Mouse (Mus musculus): ENCODE measurements around the gene Nkapl. TPM values are rescaled to one million over a fixed set of nuclear protein-coding genes. Genes with fewer than 3 reads are reported as not detected.
"Not testable (repeated sequence)": the region's sequence is repeated elsewhere in the genome, so short reads cannot be mapped to it uniquely, and the experiment has no call there.

Nkapl gene
- polyA plus RNA-seq, 1 experiment, result 0.08 TPM

DNA sequence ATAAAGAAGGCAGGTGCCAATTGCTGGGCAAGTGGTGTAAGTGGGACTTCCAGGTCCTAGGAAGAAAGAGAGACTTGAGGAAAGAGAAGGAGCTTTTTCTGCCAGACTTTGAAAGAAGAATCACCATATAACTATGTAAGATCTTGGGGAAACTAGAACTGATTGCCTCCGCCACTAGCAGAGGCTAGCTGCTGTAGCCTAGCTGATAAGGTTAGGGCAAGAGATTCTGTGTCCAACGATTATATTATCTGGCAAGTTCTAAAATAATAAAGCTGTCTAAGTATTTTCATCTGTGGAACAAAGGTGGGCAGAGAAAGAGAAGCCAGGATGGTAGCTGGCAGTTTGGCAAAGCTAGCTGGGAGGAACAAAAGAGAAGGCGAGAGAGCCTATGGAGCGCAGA is 4.1 kb upstream of the Nkapl start:
- peaks cover 6% of the 10 kb centered on the region for H3K4me1 ChIP-seq (ENCODE audit: control insufficient read depth, insufficient read depth, insufficient read length, low read length)
- H3K27me3 ChIP-seq (ENCODE audit: control insufficient read depth, insufficient read depth, low read length), result peaks cover 11% of the 10 kb centered on the region; the same call in 1 of the 2 replicates
- no peak for TF ChIP-seq POLR2A (IDR thresholded peaks at IDR 0.05; ENCODE audit: low read depth, low read length)
- no peak for TF ChIP-seq CTCF (IDR thresholded peaks at IDR 0.05; ENCODE audit: extremely low read depth, insufficient read length, insufficient replicate concordance, low read depth, low read length)
- no peak overlapping the region for H3K4me3 ChIP-seq (ENCODE audit: low read depth, low read length)
- 47% methylated on average over 4 of the region's 4 CpGs for WGBS
- H3K36me3 ChIP-seq (ENCODE audit: control insufficient read depth, insufficient read depth, low read length), result no peaks in the 10 kb centered on the region
- no peak overlapping the region for H3K27ac ChIP-seq (ENCODE audit: insufficient read depth, low read depth, low read length)

GRCm38 (mm10) chr13:21469097-21469496 is 788 bp upstream of the Nkapl start:
- 36% methylated on average over 9 of the region's 9 CpGs for WGBS
- Histone ChIP-seq H3K27me3 (ENCODE audit: control insufficient read depth, insufficient read depth, low read length) (peaks cover 11% of the 10 kb centered on the region; the same call in 1 of the 2 replicates), H3K27ac (ENCODE audit: insufficient read depth, low read depth, low read length) (no peak overlapping the region), H3K36me3 (ENCODE audit: control insufficient read depth, insufficient read depth, low read length) (no peaks in the 10 kb centered on the region), H3K4me3 (ENCODE audit: low read depth, low read length) (no peak overlapping the region), H3K4me1 (ENCODE audit: control insufficient read depth, insufficient read depth, insufficient read length, low read length) (peaks cover 6% of the 10 kb centered on the region)
- TF ChIP-seq CTCF (IDR thresholded peaks at IDR 0.05; ENCODE audit: extremely low read depth, insufficient read length, insufficient replicate concordance, low read depth, low read length), result no peak
- no peak for TF ChIP-seq POLR2A (IDR thresholded peaks at IDR 0.05; ENCODE audit: low read depth, low read length)

GRCm38 (mm10) chr13:21467336-21467735 is 973 bp downstream of the Nkapl start:
- TF ChIP-seq POLR2A (IDR thresholded peaks at IDR 0.05; ENCODE audit: low read depth, low read length) (no peak), CTCF (IDR thresholded peaks at IDR 0.05; ENCODE audit: extremely low read depth, insufficient read length, insufficient replicate concordance, low read depth, low read length) (no peak)
- Histone ChIP-seq H3K27ac (ENCODE audit: insufficient read depth, low read depth, low read length) (no peak overlapping the region), H3K27me3 (ENCODE audit: control insufficient read depth, insufficient read depth, low read length) (peaks cover 11% of the 10 kb centered on the region; the same call in 1 of the 2 replicates), H3K4me3 (ENCODE audit: low read depth, low read length) (no peak overlapping the region), H3K36me3 (ENCODE audit: control insufficient read depth, insufficient read depth, low read length) (no peaks in the 10 kb centered on the region), H3K4me1 (ENCODE audit: control insufficient read depth, insufficient read depth, insufficient read length, low read length) (peaks cover 6% of the 10 kb centered on the region)
- WGBS, result 91% methylated on average over 10 of the region's 10 CpGs

DNA sequence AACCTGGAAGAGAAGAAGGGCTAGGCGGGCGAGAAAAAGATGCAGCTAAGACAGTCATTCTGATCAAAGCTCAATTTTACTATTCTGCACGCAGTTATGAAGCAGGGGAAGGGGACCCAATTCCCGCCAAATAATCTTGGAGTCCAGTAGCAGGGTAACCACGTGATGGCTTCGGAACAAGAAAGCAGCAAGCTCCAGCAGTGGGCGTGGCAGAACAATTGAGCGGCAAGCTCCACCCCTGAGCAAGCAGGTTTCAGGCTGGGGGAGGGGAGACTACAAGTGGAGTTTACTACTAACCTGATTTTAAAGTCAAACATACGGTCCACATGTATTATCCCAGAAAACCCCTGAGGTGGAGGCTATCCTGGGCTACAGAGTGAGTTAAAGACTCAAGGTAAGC is 5.8 kb downstream of the Nkapl start:
- H3K27me3 ChIP-seq (ENCODE audit: control insufficient read depth, insufficient read depth, low read length); H3K27ac ChIP-seq (ENCODE audit: insufficient read depth, low read depth, low read length); H3K4me1 ChIP-seq (ENCODE audit: control insufficient read depth, insufficient read depth, insufficient read length, low read length); H3K36me3 ChIP-seq (ENCODE audit: control insufficient read depth, insufficient read depth, low read length); H3K4me3 ChIP-seq (ENCODE audit: low read depth, low read length): not testable (repeated sequence)
- WGBS, result 49% methylated on average over 9 of the region's 9 CpGs

- Histone ChIP-seq H3K4me3 (ENCODE audit: low read depth, low read length) (no peak overlapping the region), H3K36me3 (ENCODE audit: control insufficient read depth, insufficient read depth, low read length) (no peaks in the 10 kb centered on the region; the same call in 1 of the 2 replicates), H3K27ac (ENCODE audit: insufficient read depth, low read depth, low read length) (no peak overlapping the region), H3K27me3 (ENCODE audit: control insufficient read depth, insufficient read depth, low read length) (no peaks in the 10 kb centered on the region), H3K4me1 (ENCODE audit: control insufficient read depth, insufficient read depth, insufficient read length, low read length) (peaks cover 4% of the 10 kb centered on the region; the same call in 1 of the 2 replicates)
- 21% methylated on average over 4 of the region's 4 CpGs for WGBS
- no peak for TF ChIP-seq POLR2A (IDR thresholded peaks at IDR 0.05; ENCODE audit: low read depth, low read length)
- TF ChIP-seq CTCF (IDR thresholded peaks at IDR 0.05; ENCODE audit: extremely low read depth, insufficient read length, insufficient replicate concordance, low read depth, low read length), result no peak
Measured at GRCm38 (mm10) chr13:21456347-21456746, 12.0 kb downstream of the Nkapl start.

- TF ChIP-seq CTCF (IDR thresholded peaks at IDR 0.05; ENCODE audit: extremely low read depth, insufficient read length, insufficient replicate concordance, low read depth, low read length), result no peak
- no peak for TF ChIP-seq POLR2A (IDR thresholded peaks at IDR 0.05; ENCODE audit: low read depth, low read length)
- no peaks in the 10 kb centered on the region; the same call in 1 of the 2 replicates for H3K36me3 ChIP-seq (ENCODE audit: control insufficient read depth, insufficient read depth, low read length)
- WGBS, result 20% methylated on average over 3 of the region's 3 CpGs
- H3K27me3 ChIP-seq (ENCODE audit: control insufficient read depth, insufficient read depth, low read length), result no peaks in the 10 kb centered on the region
- H3K27ac ChIP-seq (ENCODE audit: insufficient read depth, low read depth, low read length), result no peak overlapping the region
- peaks cover 4% of the 10 kb centered on the region; the same call in 1 of the 2 replicates for H3K4me1 ChIP-seq (ENCODE audit: control insufficient read depth, insufficient read depth, insufficient read length, low read length)
- no peak overlapping the region for H3K4me3 ChIP-seq (ENCODE audit: low read depth, low read length)
Measured at GRCm38 (mm10) chr13:21454133-21454532, 14.2 kb downstream of the Nkapl start.

DNA sequence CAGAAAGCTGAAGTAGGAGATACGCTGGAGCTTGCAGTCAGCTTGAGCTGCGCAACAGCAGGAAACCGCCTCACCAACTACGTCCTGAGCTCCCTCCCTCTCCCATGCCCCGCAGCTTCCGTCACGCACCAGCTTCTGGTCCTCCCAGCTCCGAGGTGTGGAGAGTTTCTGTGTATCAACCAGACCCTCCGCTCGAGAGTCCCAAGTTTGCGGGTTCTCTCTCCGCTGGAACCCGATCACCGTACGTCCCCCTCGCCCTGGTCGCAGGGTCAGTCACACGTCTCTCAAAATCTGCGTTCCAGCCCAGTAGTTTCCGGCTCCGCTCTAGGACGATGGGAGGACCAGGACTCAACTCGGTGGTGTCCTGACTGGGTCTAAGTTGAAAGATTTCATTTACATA is 14.9 kb downstream of the Nkapl start, which contains the start of gene Zscan26:
Gene Zscan26 (minus strand): TSS at position 282 of the 400 bp plus-strand sequence.
- Histone ChIP-seq H3K27me3 (ENCODE audit: control insufficient read depth, insufficient read depth, low read length) (no peaks in the 10 kb centered on the region), H3K36me3 (ENCODE audit: control insufficient read depth, insufficient read depth, low read length) (no peaks in the 10 kb centered on the region; the same call in 1 of the 2 replicates), H3K27ac (ENCODE audit: insufficient read depth, low read depth, low read length) (peak within 1 kb of the TSS; percentile 54), H3K4me1 (ENCODE audit: control insufficient read depth, insufficient read depth, insufficient read length, low read length) (peaks cover 4% of the 10 kb centered on the region; the same call in 1 of the 2 replicates), H3K4me3 (ENCODE audit: low read depth, low read length) (peak within 1 kb of the TSS; percentile 86)
- WGBS, result under 1% methylated on average over 23 of the region's 23 CpGs
- TF ChIP-seq POLR2A (IDR thresholded peaks at IDR 0.05; ENCODE audit: low read depth, low read length) (peak; percentile 76), CTCF (IDR thresholded peaks at IDR 0.05; ENCODE audit: extremely low read depth, insufficient read length, insufficient replicate concordance, low read depth, low read length) (no peak)
